Mouse (Mus musculus) spleen, adult 2 months (tissue): ENCODE measurements around the gene 1810043G02Rik.

Source experiments
- CTCF ChIP-seq: fragments of 200-500 bp; IDR thresholded peaks from 2 replicates; pipeline ENCODE4 v1.5.1; 2011; ENCODE audit warnings: mild to moderate bottlenecking, inconsistent platforms; ENCODE audit not compliant: insufficient read depth, insufficient read length, insufficient replicate concordance; ENCODE audit errors: extremely low read depth
- POLR2A ChIP-seq: fragments of 200-500 bp; IDR thresholded peaks from 2 replicates; pipeline ENCODE4 v1.6.1; 2011; ENCODE audit warnings: low read depth, low read length, inconsistent platforms

DNA sequence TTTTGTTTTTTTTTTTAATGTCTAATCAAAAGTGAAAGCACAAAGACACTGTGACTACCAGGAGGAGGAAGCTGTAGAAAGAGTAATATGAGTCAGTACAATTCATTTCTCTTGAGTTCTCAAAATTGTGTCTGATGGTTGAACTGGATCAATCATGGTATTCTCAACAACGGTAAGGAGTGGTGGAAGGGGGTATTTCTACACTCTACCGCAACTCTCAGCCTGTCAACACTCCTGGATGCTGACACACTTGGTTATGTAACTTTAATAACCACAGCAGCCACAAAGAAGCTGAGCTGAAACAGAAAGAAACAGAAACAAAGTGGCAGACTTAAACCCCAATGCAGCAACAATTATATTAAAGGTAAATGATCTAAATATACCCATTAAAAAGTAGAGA, 15.6 kb upstream of the 1810043G02Rik start:
- no peak for TF ChIP-seq CTCF
- no peak for TF ChIP-seq POLR2A
